Mouse (Mus musculus): ENCODE measurements around the gene Cadm2. TPM values are rescaled to one million over a fixed set of nuclear protein-coding genes. Genes with fewer than 3 reads are reported as not detected.
A peak's percentile ranks its signal among the peaks of the same experiment; 100 is the strongest.

The Cadm2 gene
- polyA plus RNA-seq, 1 experiment from 2014 or later = 4.1 TPM

DNA sequence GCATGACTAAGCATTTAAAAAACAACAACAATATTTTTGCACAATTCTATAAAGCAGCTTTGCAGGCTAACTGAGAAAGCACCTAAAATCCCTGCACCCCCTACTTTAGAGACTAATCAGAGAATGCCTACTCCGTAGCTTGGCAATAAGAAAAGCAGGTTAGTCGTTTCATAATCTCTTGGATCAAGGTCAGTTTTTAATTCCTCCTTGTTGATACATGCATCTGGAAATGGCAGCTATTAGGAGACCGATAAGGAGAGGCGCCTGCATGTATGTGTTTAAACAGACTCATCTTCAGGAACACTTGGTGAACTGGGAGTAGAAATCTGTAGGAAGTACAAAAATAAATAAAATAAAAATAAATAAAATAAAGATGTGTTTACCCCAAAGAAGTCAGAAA lies 11.6 kb downstream of the Cadm2 start:
- Histone ChIP-seq H3K4me1 (replicated peaks) (0 out of 2 replicates have a peak, but pooled peaks cover 3% of the 10 kb centered on the region), H3K27me3 (no peaks in the 10 kb centered on the region)
- WGBS = 81% methylated on average over 4 of the region's 4 CpGs

DNA sequence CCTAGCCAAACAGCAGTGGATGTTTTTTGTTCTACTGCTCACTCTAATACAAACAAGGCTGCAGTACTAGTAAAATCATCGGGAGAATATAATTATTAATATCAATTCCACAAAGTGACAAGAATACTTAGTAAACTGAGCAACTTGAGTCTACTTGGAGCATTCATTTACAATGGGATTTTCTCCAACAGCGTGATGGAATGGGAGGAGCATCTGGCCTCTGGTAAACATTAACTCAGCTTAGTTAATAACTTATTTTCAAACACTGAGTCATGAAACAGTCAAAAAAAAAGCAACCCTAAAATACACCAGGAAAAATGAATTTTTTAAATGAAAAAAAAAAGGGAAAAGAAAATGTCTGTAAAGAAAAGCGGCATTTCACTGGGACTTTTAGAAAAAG lies 12.2 kb downstream of the Cadm2 start:
- Histone ChIP-seq H3K27me3 (no peaks in the 10 kb centered on the region), H3K36me3 (no peaks in the 10 kb centered on the region), H3K9ac (replicated peaks) (no peak overlapping the region), H3K4me2 (no peak overlapping the region), H3K9me3 (no peaks in the 10 kb centered on the region), H3K4me1 (replicated peaks) (0 out of 2 replicates have a peak, but pooled peaks cover 3% of the 10 kb centered on the region), H3K27ac (no peak overlapping the region), H3K4me3 (replicated peaks) (no peak overlapping the region)
- no peak for ATAC-seq (ENCODE audit: insufficient number of reproducible peaks, insufficient read depth, low FRiP score, low TSS enrichment, low read depth)
- 82% methylated on average over 3 of the region's 3 CpGs for WGBS

More for the DNA sequence above, 11.6 kb downstream of the Cadm2 start:
- ATAC-seq (ENCODE audit: insufficient number of reproducible peaks, insufficient read depth, low FRiP score, low TSS enrichment, low read depth) = no peak
- Histone ChIP-seq H3K9me3 (no peaks in the 10 kb centered on the region), H3K9ac (replicated peaks) (no peak overlapping the region), H3K36me3 (no peaks in the 10 kb centered on the region), H3K4me3 (replicated peaks) (no peak overlapping the region), H3K4me2 (no peak overlapping the region), H3K27ac (no peak overlapping the region)

DNA sequence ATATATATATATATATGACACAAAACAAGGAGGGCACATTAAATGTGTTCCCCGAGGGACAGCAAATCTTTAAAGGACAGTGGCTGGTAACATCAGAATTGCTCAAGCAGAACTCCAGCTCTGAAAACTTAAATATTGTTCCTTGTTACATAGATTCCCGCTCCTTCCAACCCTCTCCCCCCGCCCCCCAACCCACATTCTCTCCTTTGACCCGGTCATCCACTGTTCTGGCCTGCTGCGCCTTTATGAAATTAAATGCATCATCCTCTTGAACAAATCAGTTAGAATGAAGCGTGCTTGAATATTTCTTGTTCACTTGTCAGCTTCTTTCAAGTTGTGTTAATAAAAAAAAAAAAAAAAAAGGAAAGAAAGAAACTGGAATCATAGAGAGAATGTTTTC lies 15.0 kb downstream of the Cadm2 start:
- no peaks in the 10 kb centered on the region for H3K4me1 ChIP-seq (replicated peaks)
- ATAC-seq (ENCODE audit: insufficient number of reproducible peaks, insufficient read depth, low FRiP score, low TSS enrichment, low read depth) = no peak
- H3K27me3 ChIP-seq = no peaks in the 10 kb centered on the region
- H3K4me2 ChIP-seq = no peak overlapping the region
- H3K27ac ChIP-seq = no peak overlapping the region
- H3K36me3 ChIP-seq = no peaks in the 10 kb centered on the region
- no peak overlapping the region for H3K9ac ChIP-seq (replicated peaks)
- no peaks in the 10 kb centered on the region for H3K9me3 ChIP-seq
- no peak overlapping the region for H3K4me3 ChIP-seq (replicated peaks)
- WGBS = 89% methylated on average over 6 of the region's 6 CpGs

DNA sequence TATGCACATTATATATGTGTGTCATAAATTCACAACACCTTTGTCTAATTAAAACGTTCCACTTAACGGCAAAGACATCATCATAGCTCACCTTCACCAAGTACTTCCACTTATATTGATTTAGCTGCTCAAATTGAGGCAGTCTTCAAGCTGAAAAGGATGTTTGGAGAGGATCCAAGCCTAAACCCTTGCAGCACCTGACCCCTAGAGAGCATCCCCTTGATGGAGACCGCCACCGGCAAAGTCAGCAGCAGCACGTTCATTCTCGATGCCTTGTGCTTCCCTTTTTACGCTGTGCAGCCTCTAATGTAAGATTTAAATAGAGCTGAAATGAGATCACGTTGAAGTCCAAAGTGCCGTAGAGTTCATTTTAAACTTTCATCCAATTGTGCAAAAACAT lies 20.7 kb downstream of the Cadm2 start:
- no peaks in the 10 kb centered on the region for H3K9me3 ChIP-seq
- H3K4me2 ChIP-seq = no peak overlapping the region
- no peak overlapping the region for H3K9ac ChIP-seq (replicated peaks)
- no peaks in the 10 kb centered on the region for H3K36me3 ChIP-seq
- no peaks in the 10 kb centered on the region for H3K27me3 ChIP-seq
- H3K27ac ChIP-seq = no peak overlapping the region
- no peak overlapping the region for H3K4me3 ChIP-seq (replicated peaks)
- no peaks in the 10 kb centered on the region for H3K4me1 ChIP-seq (replicated peaks)
- ATAC-seq (ENCODE audit: insufficient number of reproducible peaks, insufficient read depth, low FRiP score, low TSS enrichment, low read depth) = no peak
- WGBS = 79% methylated on average over 9 of the region's 9 CpGs

DNA sequence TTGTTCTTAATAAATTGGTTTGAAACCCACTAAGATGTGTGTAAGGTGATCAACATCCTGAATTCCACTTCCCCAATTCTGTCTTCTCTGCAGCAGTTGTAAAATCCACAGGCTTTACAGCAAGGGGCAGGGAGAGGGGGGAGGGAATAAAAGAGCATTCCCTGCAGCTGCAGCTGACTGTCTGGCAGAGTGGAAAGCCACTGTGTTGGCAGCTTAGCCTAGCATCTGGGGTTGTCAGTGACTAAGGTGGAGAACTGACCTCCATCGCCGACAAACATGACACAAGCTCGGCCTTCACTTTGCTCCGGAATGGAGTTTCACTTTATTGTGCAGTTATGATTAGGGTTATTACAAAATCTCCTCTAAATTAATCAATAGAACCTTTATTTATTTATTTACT lies 21.9 kb downstream of the Cadm2 start:
- Histone ChIP-seq H3K36me3 (no peaks in the 10 kb centered on the region), H3K4me3 (replicated peaks) (no peak overlapping the region), H3K9me3 (no peaks in the 10 kb centered on the region), H3K4me1 (replicated peaks) (no peaks in the 10 kb centered on the region), H3K27ac (no peak overlapping the region), H3K4me2 (no peak overlapping the region), H3K27me3 (no peaks in the 10 kb centered on the region), H3K9ac (replicated peaks) (no peak overlapping the region)
- ATAC-seq (ENCODE audit: insufficient number of reproducible peaks, insufficient read depth, low FRiP score, low TSS enrichment, low read depth) = no peak
- WGBS = 64% methylated on average over 4 of the region's 4 CpGs

DNA sequence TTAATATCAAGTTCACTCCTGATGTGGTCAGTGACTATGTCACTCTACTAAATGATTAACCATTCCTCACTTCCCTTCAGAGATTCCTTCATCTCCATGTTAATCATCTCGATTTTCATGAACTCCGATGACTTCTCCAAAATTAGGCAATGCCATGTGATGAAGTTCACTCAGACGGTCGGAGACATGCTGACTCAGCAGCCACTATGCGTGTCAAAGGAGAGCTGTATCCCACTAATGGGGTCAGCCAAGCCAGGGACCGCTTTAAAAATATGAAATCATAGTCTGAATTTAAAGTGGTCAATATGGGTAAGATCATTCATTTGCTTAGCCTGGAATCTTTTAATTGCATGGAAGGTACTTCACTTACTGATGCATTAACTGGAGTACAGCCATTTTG lies 29.7 kb downstream of the Cadm2 start:
- no peak for ATAC-seq (ENCODE audit: insufficient number of reproducible peaks, insufficient read depth, low FRiP score, low TSS enrichment, low read depth)
- Histone ChIP-seq H3K27me3 (no peaks in the 10 kb centered on the region), H3K4me2 (no peak overlapping the region), H3K9ac (replicated peaks) (no peak overlapping the region), H3K4me1 (replicated peaks) (no peaks in the 10 kb centered on the region), H3K4me3 (replicated peaks) (no peak overlapping the region), H3K9me3 (no peaks in the 10 kb centered on the region), H3K36me3 (no peaks in the 10 kb centered on the region), H3K27ac (no peak overlapping the region)
- 86% methylated on average over 6 of the region's 6 CpGs for WGBS

DNA sequence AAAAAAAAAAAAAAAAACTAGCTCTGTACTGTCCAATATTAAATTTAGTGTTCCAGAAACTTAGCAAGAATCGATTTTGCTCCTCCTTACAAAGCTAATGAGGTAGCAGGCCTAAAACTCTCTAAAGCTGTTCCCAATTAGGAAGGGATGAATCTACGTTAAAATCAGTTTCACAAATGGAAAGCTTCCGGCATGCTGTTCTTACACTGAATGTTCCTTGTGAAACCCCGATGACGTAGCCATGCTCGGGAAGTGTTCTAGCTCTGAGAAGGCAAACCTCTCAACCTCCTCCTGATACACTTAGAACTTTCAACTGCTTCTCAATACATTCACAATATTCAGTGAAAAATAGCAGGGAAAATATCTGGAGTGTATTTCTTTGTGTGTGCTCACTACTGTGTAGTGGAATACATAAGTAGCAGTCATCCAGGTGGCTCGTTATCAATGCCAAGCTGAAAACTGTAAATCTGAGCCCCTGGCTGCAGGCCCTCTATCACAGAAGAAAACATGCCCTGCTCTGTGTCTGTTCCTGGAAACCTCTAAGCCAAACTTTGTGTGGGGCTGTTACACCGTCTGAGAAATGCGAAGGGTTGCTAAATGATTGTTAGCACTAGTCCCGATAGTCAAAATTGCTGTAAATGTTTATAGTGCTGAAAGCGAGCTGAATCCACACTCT lies 41.7 kb downstream of the Cadm2 start:
- no peaks in the 10 kb centered on the region for H3K9me3 ChIP-seq
- H3K9ac ChIP-seq (replicated peaks) = no peak overlapping the region
- 32% methylated on average over 11 of the region's 11 CpGs for WGBS
- ATAC-seq (ENCODE audit: insufficient number of reproducible peaks, insufficient read depth, low FRiP score, low TSS enrichment, low read depth) = no peak
- no peaks in the 10 kb centered on the region for H3K27me3 ChIP-seq
- no peak overlapping the region for H3K4me3 ChIP-seq (replicated peaks)
- no peaks in the 10 kb centered on the region for H3K36me3 ChIP-seq
- H3K4me2 ChIP-seq = 0 out of 2 replicates have a peak overlapping the region, but pooled peaks have one; percentile 17
- no peak overlapping the region for H3K27ac ChIP-seq
- peaks cover 3% of the 10 kb centered on the region; the same call in 1 of the 2 replicates for H3K4me1 ChIP-seq (replicated peaks)

DNA sequence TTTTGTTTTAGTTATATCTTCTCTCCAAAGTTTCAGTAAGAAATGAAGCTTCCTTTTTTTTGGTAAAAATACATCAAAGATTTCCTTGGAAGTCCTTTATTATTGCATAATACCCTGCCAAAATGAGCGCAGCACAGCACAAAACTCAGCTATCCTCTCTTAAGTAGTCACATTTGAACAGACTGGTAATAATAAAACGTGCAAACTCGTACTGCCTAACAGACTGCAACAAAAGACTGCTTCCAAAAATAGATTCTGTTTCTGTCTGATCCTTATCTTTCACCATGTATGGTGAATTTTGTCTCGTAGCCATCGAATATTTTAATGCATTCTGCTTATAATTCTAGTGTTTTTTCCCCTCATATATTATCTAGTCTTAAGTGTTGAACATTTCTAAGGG lies 45.2 kb downstream of the Cadm2 start:
- no peaks in the 10 kb centered on the region for H3K36me3 ChIP-seq
- no peak overlapping the region for H3K4me3 ChIP-seq (replicated peaks)
- H3K4me2 ChIP-seq = no peak overlapping the region
- no peak overlapping the region for H3K9ac ChIP-seq (replicated peaks)
- no peak overlapping the region for H3K27ac ChIP-seq
- no peaks in the 10 kb centered on the region for H3K9me3 ChIP-seq
- no peaks in the 10 kb centered on the region for H3K27me3 ChIP-seq
- 83% methylated on average over 5 of the region's 5 CpGs for WGBS
- peaks cover 3% of the 10 kb centered on the region; the same call in 1 of the 2 replicates for H3K4me1 ChIP-seq (replicated peaks)
- no peak for ATAC-seq (ENCODE audit: insufficient number of reproducible peaks, insufficient read depth, low FRiP score, low TSS enrichment, low read depth)

DNA sequence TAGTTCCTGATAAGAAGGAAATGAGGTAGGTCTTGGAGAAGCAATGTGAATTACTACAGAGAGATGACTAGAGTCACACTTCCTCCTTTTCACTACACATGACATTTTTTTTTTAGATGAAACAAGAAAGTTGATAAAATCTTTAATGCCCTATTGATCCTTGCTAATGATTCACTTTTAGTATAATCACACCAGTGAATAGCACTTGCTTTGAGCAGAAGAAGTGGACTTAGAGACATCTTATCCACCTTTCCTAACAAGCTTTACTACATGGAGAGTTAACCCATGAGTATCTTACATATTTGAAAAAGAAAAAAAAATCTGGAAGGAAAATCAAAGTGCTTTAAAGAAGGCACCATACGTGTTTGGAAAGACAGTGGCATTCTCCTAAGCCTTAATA lies 93.7 kb downstream of the Cadm2 start:
- no peaks in the 10 kb centered on the region for H3K27me3 ChIP-seq
- no peak overlapping the region for H3K4me3 ChIP-seq (replicated peaks)
- H3K27ac ChIP-seq = no peak overlapping the region
- H3K36me3 ChIP-seq = no peaks in the 10 kb centered on the region
- no peak overlapping the region for H3K9ac ChIP-seq (replicated peaks)
- WGBS = 86% methylated on average over 1 of the region's 1 CpGs
- H3K4me2 ChIP-seq = no peak overlapping the region
- no peaks in the 10 kb centered on the region for H3K4me1 ChIP-seq (replicated peaks)
- ATAC-seq (ENCODE audit: insufficient number of reproducible peaks, insufficient read depth, low FRiP score, low TSS enrichment, low read depth) = no peak
- H3K9me3 ChIP-seq = no peaks in the 10 kb centered on the region

DNA sequence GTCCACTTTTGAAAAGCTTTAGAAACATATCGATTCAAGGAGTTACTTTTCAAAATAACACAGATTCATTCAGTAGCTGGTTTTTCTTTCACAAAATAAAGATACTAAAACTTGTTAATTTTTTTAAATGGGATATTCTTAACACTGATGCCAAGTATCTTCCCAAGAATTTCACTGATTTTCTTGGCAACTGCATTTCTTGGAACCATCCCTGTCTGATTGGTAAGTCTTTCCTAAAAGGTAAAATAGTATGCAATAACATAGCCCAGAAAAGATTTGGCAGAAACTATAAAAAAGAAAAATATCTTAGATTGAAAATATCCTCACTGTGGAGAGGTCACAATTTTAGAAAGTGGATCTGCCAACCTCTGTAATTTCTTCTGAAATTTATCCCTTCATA lies 95.8 kb downstream of the Cadm2 start:
- H3K4me3 ChIP-seq (replicated peaks) = no peak overlapping the region
- no peaks in the 10 kb centered on the region for H3K9me3 ChIP-seq
- 77% methylated on average over 1 of the region's 1 CpGs for WGBS
- no peak overlapping the region for H3K4me2 ChIP-seq
- no peaks in the 10 kb centered on the region for H3K4me1 ChIP-seq (replicated peaks)
- H3K36me3 ChIP-seq = no peaks in the 10 kb centered on the region
- ATAC-seq (ENCODE audit: insufficient number of reproducible peaks, insufficient read depth, low FRiP score, low TSS enrichment, low read depth) = no peak
- no peak overlapping the region for H3K9ac ChIP-seq (replicated peaks)
- H3K27me3 ChIP-seq = no peaks in the 10 kb centered on the region
- no peak overlapping the region for H3K27ac ChIP-seq

DNA sequence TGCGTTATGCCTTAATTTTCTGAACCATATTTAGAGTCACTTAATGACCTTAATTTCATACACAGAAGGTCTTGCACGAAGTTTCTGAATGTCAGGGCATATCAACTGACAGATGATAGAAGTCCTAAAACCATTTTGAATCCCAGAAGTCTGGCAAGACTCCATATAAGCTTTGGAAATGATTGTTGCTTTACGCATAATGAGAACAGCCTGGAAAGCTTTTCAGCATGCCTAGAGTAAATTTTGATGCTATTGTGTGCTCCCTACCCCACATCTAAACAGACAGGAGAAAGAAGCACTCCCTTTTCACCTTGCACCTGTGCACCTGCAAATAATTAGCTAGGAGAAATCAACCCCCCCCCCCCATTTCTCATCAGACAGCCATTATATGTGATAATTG lies 102.4 kb downstream of the Cadm2 start:
- ATAC-seq (ENCODE audit: insufficient number of reproducible peaks, insufficient read depth, low FRiP score, low TSS enrichment, low read depth) = no peak
- H3K36me3 ChIP-seq = no peaks in the 10 kb centered on the region
- no peak overlapping the region for H3K27ac ChIP-seq
- H3K27me3 ChIP-seq = no peaks in the 10 kb centered on the region
- WGBS = 71% methylated on average over 3 of the region's 3 CpGs
- no peaks in the 10 kb centered on the region for H3K4me1 ChIP-seq (replicated peaks)
- H3K9me3 ChIP-seq = no peaks in the 10 kb centered on the region
- no peak overlapping the region for H3K4me3 ChIP-seq (replicated peaks)
- H3K9ac ChIP-seq (replicated peaks) = no peak overlapping the region
- H3K4me2 ChIP-seq = no peak overlapping the region

DNA sequence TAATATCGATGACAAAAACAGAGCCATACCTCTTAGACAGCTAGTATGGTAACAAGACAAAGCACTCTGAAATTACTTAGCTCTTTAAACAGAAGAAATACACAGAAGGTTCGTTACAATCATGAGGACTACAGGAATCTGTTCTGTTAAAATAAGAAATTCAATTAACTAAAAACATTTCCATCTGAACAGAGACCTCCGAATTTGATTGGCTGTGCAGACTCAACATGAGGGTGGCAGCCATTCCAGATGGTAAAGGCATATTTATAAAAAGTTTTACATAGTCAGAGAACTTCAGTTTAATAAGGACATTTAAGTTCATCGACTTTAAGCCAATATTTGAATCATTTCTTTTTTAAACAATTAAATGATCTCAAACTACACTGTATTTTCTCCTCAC lies 105.2 kb downstream of the Cadm2 start:
- Histone ChIP-seq H3K4me3 (replicated peaks) (no peak overlapping the region), H3K9ac (replicated peaks) (no peak overlapping the region), H3K36me3 (no peaks in the 10 kb centered on the region), H3K27ac (no peak overlapping the region), H3K9me3 (no peaks in the 10 kb centered on the region), H3K27me3 (no peaks in the 10 kb centered on the region), H3K4me2 (no peak overlapping the region), H3K4me1 (replicated peaks) (no peaks in the 10 kb centered on the region)
- 80% methylated on average over 4 of the region's 4 CpGs for WGBS
- ATAC-seq (ENCODE audit: insufficient number of reproducible peaks, insufficient read depth, low FRiP score, low TSS enrichment, low read depth) = no peak

All from limb, embryonic 12.5 days (tissue).